Mouse (Mus musculus): Measurements from ENCODE around the gene Art2b. TPM values are rescaled to one million over a fixed set of nuclear protein-coding genes. Genes with fewer than 3 reads are reported as not detected.
"Not testable (repeated sequence)": the region's sequence is repeated elsewhere in the genome, so short reads cannot be mapped to it uniquely, and the experiment has no call there.

The Art2b gene
- total RNA-seq (2014; rRNA removed; ENCODE audit: low replicate concordance): not detected in 2 replicates
- polyA plus RNA-seq (2015; fragmentation: Nextera tagmentation; extraction: Ambion mirVana): not detected in 2 replicates

DNA sequence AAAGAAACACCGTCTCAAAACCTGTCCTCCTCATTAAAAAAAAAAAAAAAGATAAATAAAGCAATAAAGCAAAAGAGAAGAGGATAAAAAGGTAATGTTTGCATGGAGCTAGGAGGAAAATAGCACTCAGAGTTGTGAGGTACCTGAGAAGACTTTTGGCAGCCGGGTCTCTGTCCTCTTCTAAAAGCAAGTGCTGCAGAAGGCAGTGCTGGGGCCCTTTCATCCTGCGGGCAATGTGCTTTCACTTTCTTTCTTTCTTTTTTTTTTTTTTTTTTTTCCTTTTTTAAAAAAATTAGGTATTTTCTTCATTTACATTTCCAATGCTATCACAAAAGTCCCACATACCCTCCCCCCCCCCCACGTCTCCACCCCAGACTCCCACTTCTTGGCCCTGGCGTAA, at the start of gene Art2b:
Gene Art2b, minus strand, starts transcription at position 193 of the 400 bp plus-strand sequence.
- ATAC-seq (ENCODE audit: insufficient read depth, low read depth): no peak
- H3K36me3 ChIP-seq (replicated peaks; ENCODE audit: control insufficient read depth, insufficient read depth, low read length): no peaks in the 10 kb centered on the region

DNA sequence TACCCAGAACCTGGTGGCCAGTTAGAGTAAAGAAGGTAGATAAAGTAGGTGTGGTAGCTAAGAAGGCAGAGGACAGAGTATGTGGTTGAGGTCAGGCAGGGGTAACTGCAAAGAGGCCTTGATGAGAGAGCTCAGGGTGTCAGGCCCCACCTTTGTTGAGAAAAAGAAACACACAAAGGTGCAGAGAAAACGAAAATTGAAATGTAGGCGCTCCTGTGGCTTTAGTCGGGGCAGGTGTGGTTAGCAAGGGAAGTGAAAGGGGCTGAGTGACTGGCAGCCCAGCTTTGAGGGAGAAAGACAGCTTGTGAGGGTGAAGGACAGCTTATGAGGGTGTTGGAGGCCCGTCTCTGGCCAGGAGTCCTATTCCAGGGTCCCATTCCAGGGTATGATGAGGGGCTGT, 49.1 kb upstream of the Art2b start:
- H3K9ac ChIP-seq (replicated peaks; ENCODE audit: low read depth, low read length): no peak overlapping the region
- H3K9me3 ChIP-seq (replicated peaks; ENCODE audit: control insufficient read depth, low read length): no peaks in the 10 kb centered on the region
- no peak for TF ChIP-seq CTCF (IDR thresholded peaks at IDR 0.05; ENCODE audit: low read depth)
- TF ChIP-seq EP300 (IDR thresholded peaks at IDR 0.05; ENCODE audit: low read depth): no peak
- H3K4me2 ChIP-seq (ENCODE audit: low read depth, low read length): no peak overlapping the region
- WGBS: 70% methylated on average over 4 of the region's 4 CpGs
- no peaks in the 10 kb centered on the region for H3K36me3 ChIP-seq (replicated peaks; ENCODE audit: control insufficient read depth, insufficient read depth, low read length)
- H3K4me1 ChIP-seq (ENCODE audit: control insufficient read depth, insufficient read depth): no peaks in the 10 kb centered on the region
- ATAC-seq (ENCODE audit: insufficient read depth, low read depth) (no peak), DNase-seq (ENCODE audit: low spot score) (no peak)
- no peak overlapping the region for H3K27ac ChIP-seq (ENCODE audit: low read depth)
- no peaks in the 10 kb centered on the region for H3K27me3 ChIP-seq (ENCODE audit: control insufficient read depth, insufficient read depth, low read length)
- H3K4me3 ChIP-seq (ENCODE audit: low read depth, low read length): no peak overlapping the region

More for the DNA sequence above, at the start of gene Art2b:
- Histone ChIP-seq H3K27ac (ENCODE audit: low read depth) (no peak within 1 kb of the TSS), H3K9me3 (replicated peaks; ENCODE audit: control insufficient read depth, low read length) (no peaks in the 10 kb centered on the region), H3K4me2 (ENCODE audit: low read depth, low read length) (no peak within 1 kb of the TSS), H3K9ac (replicated peaks; ENCODE audit: low read depth, low read length) (no peak within 1 kb of the TSS), H3K27me3 (ENCODE audit: control insufficient read depth, insufficient read depth, low read length) (no peaks in the 10 kb centered on the region), H3K4me3 (ENCODE audit: low read depth, low read length) (no peak within 1 kb of the TSS), H3K4me1 (ENCODE audit: control insufficient read depth, insufficient read depth) (no peaks in the 10 kb centered on the region)
- WGBS: 76% methylated on average over 5 of the region's 5 CpGs
- TF ChIP-seq CTCF (IDR thresholded peaks at IDR 0.05; ENCODE audit: low read depth) (no peak), EP300 (IDR thresholded peaks at IDR 0.05; ENCODE audit: low read depth) (no peak)
- DNase-seq (ENCODE audit: low spot score): no peak

DNA sequence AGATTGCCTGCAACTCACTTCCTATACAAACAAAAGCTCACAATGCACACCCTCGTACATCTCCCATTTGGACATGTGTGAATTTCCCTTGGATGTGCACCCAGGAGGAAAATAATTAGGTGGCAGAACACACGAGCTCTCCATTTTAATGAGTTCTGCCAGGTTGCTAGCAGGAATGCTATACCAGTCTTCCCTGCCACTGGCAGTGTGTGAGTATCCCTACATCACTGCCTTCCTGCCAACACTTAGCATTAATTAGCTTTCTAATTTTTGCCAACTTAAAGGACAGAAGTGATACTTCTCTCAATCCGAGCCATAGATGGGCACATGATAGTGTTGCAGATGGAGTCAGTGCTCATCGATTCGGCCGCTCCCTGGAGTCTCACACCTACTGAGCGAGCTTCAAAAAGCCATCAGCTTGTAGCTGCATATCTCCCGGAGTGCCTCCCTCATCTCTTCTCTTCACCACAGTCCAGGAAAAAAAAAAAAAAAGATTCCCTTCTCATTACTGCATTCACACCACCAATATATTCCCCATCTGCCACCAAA, 48.3 kb upstream of the Art2b start:
- ATAC-seq (ENCODE audit: insufficient read depth, low read depth) (no peak), DNase-seq (ENCODE audit: low spot score) (no peak)
- Histone ChIP-seq H3K4me2 (ENCODE audit: low read depth, low read length) (no peak overlapping the region), H3K4me1 (ENCODE audit: control insufficient read depth, insufficient read depth) (no peaks in the 10 kb centered on the region), H3K36me3 (replicated peaks; ENCODE audit: control insufficient read depth, insufficient read depth, low read length) (no peaks in the 10 kb centered on the region), H3K9ac (replicated peaks; ENCODE audit: low read depth, low read length) (no peak overlapping the region), H3K27ac (ENCODE audit: low read depth) (no peak overlapping the region), H3K27me3 (ENCODE audit: control insufficient read depth, insufficient read depth, low read length) (no peaks in the 10 kb centered on the region), H3K4me3 (ENCODE audit: low read depth, low read length) (no peak overlapping the region), H3K9me3 (replicated peaks; ENCODE audit: control insufficient read depth, low read length) (no peaks in the 10 kb centered on the region)
- WGBS: 67% methylated on average over 8 of the region's 8 CpGs
- TF ChIP-seq CTCF (IDR thresholded peaks at IDR 0.05; ENCODE audit: low read depth) (no peak), EP300 (IDR thresholded peaks at IDR 0.05; ENCODE audit: low read depth) (no peak)

DNA sequence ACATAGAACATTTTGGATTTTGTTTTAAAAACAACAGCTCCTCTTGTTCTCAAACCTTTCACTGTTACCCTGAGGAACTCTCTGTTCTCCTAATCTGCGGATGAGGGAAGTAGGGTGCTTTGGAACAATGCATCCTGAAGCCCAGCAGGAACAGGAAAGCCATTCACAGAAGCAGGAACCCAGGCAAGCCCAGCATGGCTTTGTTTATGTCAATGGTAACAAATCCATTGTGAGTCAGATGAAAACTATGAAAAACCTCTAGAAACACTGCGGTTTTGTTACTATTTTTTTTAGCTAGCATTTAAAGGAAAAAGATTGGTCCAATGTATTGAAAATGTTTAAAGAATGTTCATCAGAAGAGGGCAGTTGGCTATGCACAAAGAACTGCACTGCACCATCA, 43.1 kb upstream of the Art2b start:
- H3K27ac ChIP-seq (ENCODE audit: low read depth): no peak overlapping the region
- TF ChIP-seq EP300 (IDR thresholded peaks at IDR 0.05; ENCODE audit: low read depth): no peak
- 52% methylated on average over 2 of the region's 2 CpGs for WGBS
- H3K4me3 ChIP-seq (ENCODE audit: low read depth, low read length): no peak overlapping the region
- DNase-seq (ENCODE audit: low spot score) (no peak), ATAC-seq (ENCODE audit: insufficient read depth, low read depth) (no peak)
- no peaks in the 10 kb centered on the region for H3K4me1 ChIP-seq (ENCODE audit: control insufficient read depth, insufficient read depth)
- H3K9ac ChIP-seq (replicated peaks; ENCODE audit: low read depth, low read length): no peak overlapping the region
- H3K27me3 ChIP-seq (ENCODE audit: control insufficient read depth, insufficient read depth, low read length): no peaks in the 10 kb centered on the region
- no peak overlapping the region for H3K4me2 ChIP-seq (ENCODE audit: low read depth, low read length)
- no peaks in the 10 kb centered on the region for H3K9me3 ChIP-seq (replicated peaks; ENCODE audit: control insufficient read depth, low read length)
- no peaks in the 10 kb centered on the region for H3K36me3 ChIP-seq (replicated peaks; ENCODE audit: control insufficient read depth, insufficient read depth, low read length)

DNA sequence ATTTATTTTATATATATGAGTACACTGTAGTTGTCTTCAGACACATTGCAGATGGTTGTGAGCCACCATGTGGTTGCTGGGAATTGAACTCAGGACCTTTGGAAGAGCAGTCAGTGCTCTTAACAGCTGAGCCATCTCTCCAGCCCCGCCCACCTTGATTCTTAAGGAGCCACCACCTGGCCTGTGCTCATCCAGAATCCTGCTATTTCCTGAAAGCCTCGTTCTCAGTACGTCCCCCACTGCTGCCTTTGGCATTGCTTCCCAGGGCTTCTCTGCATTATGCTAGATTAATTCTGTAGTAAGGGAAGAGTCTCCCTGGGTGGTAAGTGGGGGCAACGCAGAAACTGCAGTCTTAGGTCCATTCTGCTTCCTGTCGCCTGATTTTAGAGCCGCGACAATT, 41.8 kb upstream of the Art2b start:
- not testable (repeated sequence) for H3K36me3 ChIP-seq (replicated peaks; ENCODE audit: control insufficient read depth, insufficient read depth, low read length); H3K27me3 ChIP-seq (ENCODE audit: control insufficient read depth, insufficient read depth, low read length); H3K9ac ChIP-seq (replicated peaks; ENCODE audit: low read depth, low read length); ATAC-seq (ENCODE audit: insufficient read depth, low read depth); H3K4me1 ChIP-seq (ENCODE audit: control insufficient read depth, insufficient read depth); H3K9me3 ChIP-seq (replicated peaks; ENCODE audit: control insufficient read depth, low read length); H3K4me3 ChIP-seq (ENCODE audit: low read depth, low read length); H3K27ac ChIP-seq (ENCODE audit: low read depth); H3K4me2 ChIP-seq (ENCODE audit: low read depth, low read length); DNase-seq (ENCODE audit: low spot score)
- 67% methylated on average over 7 of the region's 7 CpGs for WGBS

DNA sequence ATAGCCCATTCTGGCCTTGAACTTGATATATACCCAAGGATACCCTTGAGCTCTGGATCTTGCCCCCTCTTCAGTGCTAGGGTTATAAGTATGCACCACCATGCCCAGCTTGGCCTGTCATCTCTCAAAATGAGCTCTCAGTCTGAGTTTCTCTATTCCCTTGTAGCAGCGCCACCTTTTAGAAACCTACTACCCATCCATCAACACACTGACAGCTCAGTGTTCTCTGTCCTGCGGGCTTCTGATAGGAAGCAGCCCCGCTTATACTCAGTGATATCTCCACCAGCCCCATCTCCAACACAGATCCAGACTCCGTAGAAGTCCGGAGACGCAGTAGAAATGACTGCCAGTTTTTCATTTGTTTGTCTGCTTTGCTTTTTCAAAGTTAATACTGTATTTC, 38.9 kb upstream of the Art2b start:
- WGBS: 54% methylated on average over 6 of the region's 6 CpGs
- Histone ChIP-seq H3K27ac (ENCODE audit: low read depth) (no peak overlapping the region), H3K27me3 (ENCODE audit: control insufficient read depth, insufficient read depth, low read length) (no peaks in the 10 kb centered on the region)

DNA sequence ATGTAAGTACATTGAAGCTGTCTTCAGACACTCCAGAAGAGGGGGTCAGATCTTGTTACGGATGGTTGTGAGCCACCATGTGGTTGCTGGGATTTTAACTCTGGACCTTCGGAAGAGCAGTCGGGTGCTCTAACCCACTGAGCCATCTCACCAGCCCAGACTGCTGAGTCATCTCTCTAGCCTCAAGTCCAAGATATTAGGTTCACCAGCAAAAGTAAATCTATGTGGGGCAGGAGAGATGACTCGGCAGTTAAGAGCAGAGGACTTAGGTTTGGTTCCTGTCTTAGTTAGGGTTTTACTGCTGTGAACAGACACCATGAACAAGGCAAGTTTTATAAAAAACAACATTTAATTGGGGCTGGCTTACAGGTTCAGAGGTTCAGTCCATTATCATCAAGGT, 36.5 kb upstream of the Art2b start:
- not testable (repeated sequence) for ATAC-seq (ENCODE audit: insufficient read depth, low read depth); H3K4me2 ChIP-seq (ENCODE audit: low read depth, low read length); H3K4me3 ChIP-seq (ENCODE audit: low read depth, low read length); H3K27me3 ChIP-seq (ENCODE audit: control insufficient read depth, insufficient read depth, low read length); H3K36me3 ChIP-seq (replicated peaks; ENCODE audit: control insufficient read depth, insufficient read depth, low read length); H3K9ac ChIP-seq (replicated peaks; ENCODE audit: low read depth, low read length); DNase-seq (ENCODE audit: low spot score); H3K9me3 ChIP-seq (replicated peaks; ENCODE audit: control insufficient read depth, low read length); H3K27ac ChIP-seq (ENCODE audit: low read depth); H3K4me1 ChIP-seq (ENCODE audit: control insufficient read depth, insufficient read depth)
- 75% methylated on average over 4 of the region's 4 CpGs for WGBS

More for the DNA sequence above, 38.9 kb upstream of the Art2b start:
- Histone ChIP-seq H3K4me1 (ENCODE audit: control insufficient read depth, insufficient read depth) (no peaks in the 10 kb centered on the region), H3K9me3 (replicated peaks; ENCODE audit: control insufficient read depth, low read length) (no peaks in the 10 kb centered on the region), H3K4me3 (ENCODE audit: low read depth, low read length) (no peak overlapping the region), H3K9ac (replicated peaks; ENCODE audit: low read depth, low read length) (no peak overlapping the region), H3K4me2 (ENCODE audit: low read depth, low read length) (no peak overlapping the region), H3K36me3 (replicated peaks; ENCODE audit: control insufficient read depth, insufficient read depth, low read length) (no peaks in the 10 kb centered on the region)
- no peak for ATAC-seq (ENCODE audit: insufficient read depth, low read depth)
- DNase-seq (ENCODE audit: low spot score): no peak
- no peak for TF ChIP-seq CTCF (IDR thresholded peaks at IDR 0.05; ENCODE audit: low read depth)
- TF ChIP-seq EP300 (IDR thresholded peaks at IDR 0.05; ENCODE audit: low read depth): no peak

Measured in heart, postnatal 0 days (tissue).